Mouse (Mus musculus): ENCODE results near the gene Iqschfp.
A peak's percentile ranks its signal among the peaks of the same experiment; 100 is the strongest.

The Iqschfp gene

GRCm38 (mm10) chr3:68453266-68453665 lies 561.2 kb downstream of the Iqschfp start:
- DNase-seq, result no peak

GRCm38 (mm10) chr3:68453719-68454455 lies 561.9 kb downstream of the Iqschfp start:
- DNase-seq, result no peak

DNA sequence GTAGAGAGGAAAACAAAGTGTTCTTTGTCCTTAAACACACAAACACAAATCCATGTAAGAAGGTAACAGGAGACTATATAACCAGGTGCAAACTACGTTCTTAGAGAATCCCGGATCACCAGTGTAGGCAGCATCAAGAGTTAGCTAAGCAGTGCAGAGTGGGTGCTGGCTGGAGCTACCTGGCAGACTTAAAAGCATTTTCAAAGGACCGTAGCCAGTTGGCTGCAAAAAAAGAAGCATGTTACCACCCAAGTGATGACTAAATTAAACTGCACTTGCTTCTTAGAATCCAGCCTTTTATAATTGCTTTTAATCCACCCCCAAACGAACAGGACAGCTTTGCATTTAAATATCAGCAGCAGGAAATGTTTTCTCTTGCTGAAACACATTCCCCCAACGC lies 574.6 kb downstream of the Iqschfp start:
- DNase-seq, result no peak

- peak; percentile 52 for DNase-seq
Observed at GRCm38 (mm10) chr3:68467941-68468687, 576.1 kb downstream of the Iqschfp start.

- DNase-seq, result peak; percentile 25
Observed at GRCm38 (mm10) chr3:68469643-68470042, 577.6 kb downstream of the Iqschfp start.

- no peak for DNase-seq
Observed at GRCm38 (mm10) chr3:68470061-68470460, 578.0 kb downstream of the Iqschfp start.

DNA sequence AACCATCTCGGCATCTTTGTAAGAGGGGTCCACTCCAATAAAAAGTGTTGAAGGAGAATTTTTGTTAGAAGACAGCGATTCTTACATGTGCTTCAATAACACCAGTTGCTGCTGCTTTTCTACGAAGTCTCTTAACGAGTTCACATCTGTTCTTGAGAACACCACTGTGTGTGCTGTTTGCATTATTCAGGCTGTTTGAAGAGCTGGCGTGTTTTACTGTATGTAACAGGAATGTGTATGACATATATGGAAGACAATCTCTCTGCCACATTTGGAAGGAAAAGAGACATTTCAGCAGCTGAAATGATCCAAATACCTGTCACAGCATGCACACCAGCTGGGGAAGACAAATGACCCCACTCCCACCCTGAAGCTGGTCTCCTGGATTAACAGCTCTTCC lies 578.6 kb downstream of the Iqschfp start:
- DNase-seq, result no peak

DNA sequence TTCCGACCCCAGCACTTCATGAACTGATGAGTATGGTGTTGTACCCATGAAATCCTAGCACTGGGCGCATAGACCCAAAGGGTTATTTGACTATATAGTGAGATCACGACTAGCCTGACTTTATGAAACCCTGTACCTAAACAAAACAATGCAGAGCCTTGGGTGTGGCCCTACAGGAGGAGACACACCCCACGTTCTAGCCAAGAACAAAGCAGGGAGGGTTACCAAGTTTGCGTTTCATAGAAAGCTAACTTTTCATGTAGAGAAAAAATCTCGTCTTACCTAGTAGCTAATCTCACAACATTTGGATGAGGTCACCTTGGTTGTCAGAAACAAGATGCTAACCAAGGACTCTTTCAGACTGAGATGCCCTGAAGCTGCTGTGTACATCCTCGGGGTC lies 584.3 kb downstream of the Iqschfp start:
- DNase-seq, result no peak

- DNase-seq, result peak; percentile 37
Observed at GRCm38 (mm10) chr3:68477478-68477877, 585.4 kb downstream of the Iqschfp start.

GRCm38 (mm10) chr3:68479266-68479665 lies 587.2 kb downstream of the Iqschfp start:
- no peak for DNase-seq

GRCm38 (mm10) chr3:68483517-68483916 lies 591.5 kb downstream of the Iqschfp start:
- DNase-seq, result no peak

DNA sequence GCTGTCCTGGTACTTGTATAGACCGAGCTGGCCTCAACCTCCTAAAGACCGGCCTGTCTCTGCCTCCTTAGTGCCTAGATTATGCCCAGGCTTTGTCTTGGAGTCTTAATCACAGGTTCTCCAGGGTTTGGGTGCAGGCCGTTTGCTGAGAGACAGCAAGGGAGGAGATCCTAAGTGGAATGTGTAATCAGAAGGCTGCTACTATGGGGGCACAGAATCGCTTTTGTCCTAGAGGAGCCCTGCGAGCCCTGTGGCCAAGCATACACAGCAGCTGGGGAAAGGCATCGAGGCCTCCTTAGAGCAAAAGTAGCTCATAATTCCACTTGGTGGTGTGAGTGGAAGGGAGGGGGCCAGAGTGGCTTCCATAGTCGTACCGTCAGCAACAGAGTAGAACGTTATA lies 592.0 kb downstream of the Iqschfp start:
- no peak for DNase-seq

DNA sequence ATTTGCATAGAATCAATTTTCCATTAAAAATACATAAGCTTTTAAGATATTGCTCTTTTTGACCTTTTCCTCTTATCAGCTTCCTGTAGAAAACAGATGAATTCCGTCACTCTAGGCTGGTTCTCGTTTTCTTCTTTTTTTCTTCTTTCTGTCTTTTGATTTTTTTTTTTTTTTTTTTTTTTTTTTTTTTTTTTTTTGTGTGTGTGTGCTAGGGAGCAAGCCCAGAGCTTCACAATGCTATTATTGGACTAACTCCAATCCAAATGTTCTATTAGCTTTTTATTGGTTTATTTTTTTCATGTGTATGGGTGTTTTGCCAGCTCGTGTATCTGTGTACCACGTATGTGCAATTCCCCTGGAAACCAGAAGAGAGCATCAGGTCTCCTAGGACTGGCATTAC lies 592.5 kb downstream of the Iqschfp start:
- DNase-seq, result no peak

- DNase-seq, result no peak
Observed at GRCm38 (mm10) chr3:68487621-68488020, 595.6 kb downstream of the Iqschfp start.

- no peak for DNase-seq
Observed at GRCm38 (mm10) chr3:68488316-68488715, 596.3 kb downstream of the Iqschfp start.

DNA sequence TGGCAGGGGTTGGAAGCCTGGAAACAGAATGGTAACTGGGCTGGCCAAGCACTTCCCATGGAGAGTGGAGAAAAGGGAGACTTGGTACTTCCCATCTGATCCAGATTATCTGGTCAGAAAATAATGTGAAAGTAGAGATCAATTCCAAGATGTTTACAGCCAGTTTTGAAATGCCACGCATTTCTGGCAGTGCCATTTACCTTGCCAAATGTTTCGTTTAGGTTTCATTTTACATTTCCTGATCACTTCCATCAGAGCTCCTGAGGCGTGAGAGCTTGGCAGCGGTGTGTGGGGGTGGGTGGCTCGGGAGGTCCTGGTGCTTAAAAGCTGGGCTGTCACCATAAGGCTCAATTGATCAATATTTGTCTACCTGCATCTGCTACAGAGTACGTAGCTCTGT lies 599.5 kb downstream of the Iqschfp start:
- no peak for DNase-seq

- DNase-seq, result no peak
Observed at GRCm38 (mm10) chr3:68492066-68492465, 600.0 kb downstream of the Iqschfp start.

GRCm38 (mm10) chr3:68492513-68492912 lies 600.5 kb downstream of the Iqschfp start:
- peak; percentile 50 for DNase-seq

DNA sequence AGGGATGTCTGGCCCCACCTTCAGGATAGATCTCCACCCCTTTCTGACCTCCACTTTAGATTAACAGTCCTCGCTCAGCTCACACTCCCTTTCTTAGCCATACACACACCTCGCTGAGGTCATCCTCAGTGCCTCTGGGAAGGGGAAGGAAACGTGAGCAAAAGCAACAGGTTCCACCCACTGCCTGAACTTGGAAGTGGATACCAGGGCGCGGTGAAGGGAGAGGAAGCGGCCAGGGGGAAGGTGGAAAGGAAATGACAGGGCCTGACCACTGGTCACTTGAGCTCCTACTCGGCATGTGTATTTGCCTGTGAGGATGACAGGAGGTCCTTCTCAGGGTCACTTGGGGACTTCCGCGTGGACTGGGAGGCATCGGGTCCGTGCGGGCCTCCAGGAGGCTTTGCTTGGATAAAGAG lies 601.1 kb downstream of the Iqschfp start:
- DNase-seq, result peak; percentile 78

DNA sequence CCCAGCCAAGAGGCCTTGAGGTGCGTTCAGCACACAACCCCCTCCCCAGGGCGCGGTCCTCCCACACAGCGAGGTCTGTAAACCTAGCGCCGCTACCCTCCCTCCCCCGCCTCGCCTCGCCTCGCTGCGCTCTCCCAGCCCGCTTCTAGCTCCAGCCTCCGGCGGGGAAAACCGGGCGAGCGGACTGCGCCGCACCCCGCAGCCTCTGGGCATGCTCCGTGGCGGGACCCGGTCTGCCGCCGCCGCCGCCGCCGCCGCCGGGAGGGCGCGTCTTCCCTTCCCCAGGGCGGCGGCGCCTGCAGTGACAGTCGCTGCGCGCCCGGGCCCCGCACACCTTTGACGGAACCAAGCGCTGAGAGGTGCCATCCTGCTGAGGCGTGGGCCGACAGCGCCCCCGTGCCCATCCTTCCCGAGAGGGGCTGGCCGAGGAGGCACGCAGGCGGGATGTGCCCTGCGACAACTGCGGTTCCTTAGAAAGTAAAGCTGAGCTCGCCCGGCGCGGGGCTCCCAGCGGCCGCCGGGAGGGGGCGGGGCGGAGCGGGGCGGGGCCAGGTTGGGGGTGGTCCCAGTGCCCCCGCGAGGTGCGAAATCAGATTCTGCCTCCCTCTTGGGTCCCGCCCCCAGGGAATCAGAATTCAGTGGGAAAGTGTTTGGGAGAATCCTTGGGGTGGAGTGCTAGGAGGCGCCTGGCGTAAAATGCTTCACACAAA lies 601.7 kb downstream of the Iqschfp start:
- peak; percentile 88 for DNase-seq

DNA sequence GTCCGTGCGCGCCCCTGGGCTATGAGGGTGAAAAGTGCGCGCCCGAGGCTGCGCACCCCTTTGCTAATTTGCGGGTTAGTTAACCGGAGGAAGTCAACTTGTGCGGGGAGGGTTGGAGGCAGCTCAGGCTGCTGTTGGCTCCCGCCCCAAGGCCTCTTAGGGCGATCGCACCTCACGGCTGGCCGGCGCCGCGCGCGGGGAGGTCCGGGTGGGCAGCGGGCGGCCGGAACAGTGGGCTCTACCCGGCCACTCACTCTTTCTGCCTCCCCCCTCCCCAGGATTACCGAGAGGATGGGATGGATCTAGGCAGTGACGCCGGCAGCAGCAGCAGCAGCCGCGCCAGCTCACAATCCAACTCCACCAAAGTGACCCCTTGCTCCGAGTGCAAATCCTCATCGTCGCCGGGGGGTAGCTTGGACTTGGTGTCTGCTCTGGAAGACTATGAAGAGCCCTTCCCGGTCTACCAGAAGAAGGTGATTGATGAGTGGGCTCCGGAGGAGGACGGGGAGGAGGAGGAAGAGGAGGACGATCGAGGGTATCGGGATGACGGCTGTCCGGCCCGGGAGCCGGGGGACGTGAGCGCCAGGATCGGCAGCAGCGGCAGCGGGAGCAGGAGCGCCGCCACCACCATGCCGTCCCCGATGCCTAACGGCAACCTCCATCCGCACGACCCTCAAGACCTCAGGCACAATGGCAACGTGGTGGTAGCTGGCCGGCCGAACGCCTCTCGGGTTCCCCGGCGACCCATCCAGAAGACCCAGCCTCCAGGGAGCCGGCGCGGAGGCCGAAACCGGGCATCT lies 602.5 kb downstream of the Iqschfp start:
- DNase-seq, result peak; percentile 68

GRCm38 (mm10) chr3:68495096-68495735 lies 603.2 kb downstream of the Iqschfp start:
- DNase-seq, result peak; percentile 69

Measured in kidney, adult 18-20 months (tissue).